Mouse (Mus musculus): Measurements from ENCODE around the gene Cstf3. TPM values are rescaled to one million over a fixed set of nuclear protein-coding genes. Genes with fewer than 3 reads are reported as not detected.

Gene Cstf3
- total RNA-seq, 2 experiments from 2014 or later = 7.7 to 9.4 TPM

DNA sequence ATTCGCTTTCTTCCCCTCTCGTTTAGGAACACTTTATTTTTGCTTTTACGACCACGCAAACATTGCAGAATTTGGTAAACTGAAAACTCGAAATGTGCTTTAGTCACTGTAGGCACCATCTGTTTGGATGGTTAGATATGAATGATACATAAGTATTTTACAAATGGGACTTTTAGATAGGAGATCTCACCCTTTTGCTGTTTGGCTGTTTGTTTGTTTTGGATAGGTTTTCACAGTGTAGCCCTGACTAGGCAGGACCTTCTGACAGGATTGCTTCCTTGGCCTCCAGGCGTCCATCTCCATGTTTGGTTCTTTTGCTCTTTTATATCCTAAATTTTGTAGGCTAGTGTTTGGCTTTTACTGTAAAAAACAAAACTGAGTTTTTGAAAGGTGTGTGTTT is 818 bp downstream of the Cstf3 start:
- no peak for DNase-seq
- intact Hi-C loops (cut with DNase I) = no loop called here

DNA sequence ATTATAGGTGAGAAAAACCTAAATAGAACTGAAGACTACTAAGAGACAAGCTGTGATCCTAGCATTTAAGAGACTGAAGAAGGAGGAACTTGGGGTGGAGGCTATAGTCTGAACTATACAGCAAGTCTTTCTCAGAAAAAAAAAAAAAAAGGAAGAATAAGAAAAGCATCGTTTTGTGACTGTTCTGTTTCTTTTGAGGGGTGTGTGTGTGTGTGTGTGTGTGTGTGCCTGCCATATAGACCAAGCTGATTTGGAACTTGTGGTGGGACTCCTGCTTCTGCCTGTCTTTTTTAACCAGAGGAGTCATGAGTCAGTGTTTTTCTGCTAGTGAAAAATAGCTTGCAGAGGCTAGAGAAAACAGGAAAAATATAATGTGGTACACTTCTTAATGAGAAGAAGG is 4.7 kb downstream of the Cstf3 start:
- intact Hi-C loops (cut with DNase I) = no loop called here
- no peak for DNase-seq

DNA sequence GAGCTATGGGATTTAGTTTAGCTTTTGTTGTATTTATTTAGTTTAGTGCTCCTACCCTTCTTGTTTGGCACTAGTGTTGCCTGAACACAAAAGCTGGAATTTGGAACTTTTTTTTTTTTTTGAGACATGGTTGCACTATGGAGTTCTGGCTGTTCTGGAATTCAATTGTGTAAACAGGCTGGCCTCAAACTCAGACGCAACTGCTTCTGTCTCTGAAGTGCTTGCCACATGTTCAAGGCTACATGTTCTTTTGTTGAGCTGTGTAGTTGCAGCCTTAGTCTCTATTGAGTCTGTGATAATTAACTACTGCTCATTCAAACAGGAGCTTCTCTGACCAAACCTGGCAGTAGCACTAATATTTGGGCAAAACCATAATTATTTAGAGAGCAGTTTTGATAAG is 13.1 kb downstream of the Cstf3 start:
- DNase-seq = no peak
- intact Hi-C loops (cut with DNase I) = no loop called here

DNA sequence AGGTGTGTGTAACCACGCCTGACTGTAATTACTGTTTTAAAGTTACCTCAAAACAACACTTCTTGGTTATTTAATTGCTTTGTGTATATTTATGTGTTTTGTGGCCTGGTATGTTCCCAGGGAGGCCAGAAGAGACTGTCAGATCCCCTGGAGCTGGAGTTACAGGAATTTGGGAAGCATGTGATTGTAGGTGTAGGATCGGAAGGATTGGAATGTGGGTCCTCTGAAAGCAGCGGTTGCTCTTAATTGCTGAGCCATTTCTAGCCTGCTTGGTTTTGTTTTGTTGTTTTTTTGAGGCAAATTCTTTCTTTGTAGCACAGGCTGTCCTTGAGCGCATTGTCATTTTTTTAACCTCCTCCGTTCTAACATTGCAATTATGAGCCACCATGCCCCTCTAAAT is 14.4 kb downstream of the Cstf3 start:
- DNase-seq = no peak
- intact Hi-C loops (cut with DNase I) = no loop called here

DNA sequence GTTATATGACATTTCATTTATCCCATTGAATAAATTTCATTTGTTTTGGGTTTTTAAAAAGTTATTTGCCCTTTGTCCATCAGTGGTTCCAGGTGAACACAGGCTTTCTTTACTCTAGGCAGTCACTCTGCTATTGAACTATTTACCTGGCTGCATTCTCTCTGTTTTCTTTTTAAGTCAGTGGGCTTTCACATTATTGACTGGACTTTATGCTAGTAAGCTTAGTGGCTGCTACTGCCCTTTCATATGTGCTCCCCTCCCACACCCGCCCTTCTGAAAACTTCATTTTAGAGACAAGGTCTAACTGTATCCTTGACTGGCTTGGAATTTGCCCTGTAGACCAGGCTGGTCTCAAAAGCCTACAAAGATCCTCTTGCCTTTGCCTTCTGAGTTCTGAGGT is 15.2 kb downstream of the Cstf3 start:
- intact Hi-C loops (cut with DNase I) = no loop called here
- DNase-seq = no peak

DNA sequence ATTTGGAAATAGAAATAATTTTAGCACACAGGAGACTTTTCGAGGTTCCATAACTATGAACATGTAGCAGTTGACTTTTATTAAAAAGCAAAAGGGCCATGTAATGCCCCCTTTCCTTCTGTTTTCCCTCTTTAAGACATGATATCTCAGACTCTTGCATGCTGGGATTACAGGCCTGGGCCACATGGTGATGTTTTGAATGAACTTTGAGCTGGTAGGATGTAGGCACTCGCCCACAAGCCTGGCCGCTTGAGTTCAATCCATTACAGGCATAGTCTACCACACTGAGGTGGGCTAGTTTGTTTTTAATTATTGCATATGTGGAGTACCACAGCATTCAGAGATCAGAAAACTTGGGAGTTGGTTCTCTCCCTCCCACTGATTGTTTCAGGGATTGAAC is 24.5 kb downstream of the Cstf3 start:
- no peak for DNase-seq
- intact Hi-C loops (cut with DNase I) = no loop called here

DNA sequence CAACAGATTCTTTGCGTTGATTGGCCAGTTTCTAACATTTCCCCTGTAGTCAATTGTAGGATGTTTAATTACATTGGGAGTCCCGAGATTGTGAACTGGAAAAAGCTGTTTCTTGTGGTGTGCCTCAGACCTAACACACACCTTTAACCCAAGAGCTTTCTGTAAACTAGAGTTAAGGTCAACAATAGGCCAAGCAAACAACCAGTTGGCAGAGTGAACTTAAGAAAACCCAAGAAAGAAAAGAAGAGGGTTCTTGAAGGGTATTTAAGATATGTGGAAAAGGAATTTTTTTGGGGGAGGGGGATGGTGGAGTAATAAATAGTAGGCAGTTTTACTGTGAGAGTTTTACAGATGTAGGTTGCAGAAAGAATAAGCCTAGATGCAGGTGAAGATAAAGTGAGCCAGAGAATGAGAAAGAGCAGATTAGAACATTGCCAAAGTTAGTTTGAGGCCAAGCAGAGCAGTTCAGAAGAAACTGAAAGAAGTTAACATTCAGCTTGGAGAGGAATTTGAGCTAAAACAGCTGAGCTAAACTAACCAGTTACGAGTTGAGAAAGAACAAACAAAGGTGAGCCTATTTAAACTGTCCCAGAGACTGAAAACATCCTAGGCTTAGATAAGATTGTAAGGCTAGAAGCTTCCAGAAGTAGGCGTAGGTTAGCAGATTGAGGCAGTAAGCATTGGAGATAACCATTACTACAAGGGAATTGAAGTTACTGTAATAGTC is 25.8 kb downstream of the Cstf3 start:
- intact Hi-C loops (cut with DNase I) = no loop called here
- no peak for DNase-seq

DNA sequence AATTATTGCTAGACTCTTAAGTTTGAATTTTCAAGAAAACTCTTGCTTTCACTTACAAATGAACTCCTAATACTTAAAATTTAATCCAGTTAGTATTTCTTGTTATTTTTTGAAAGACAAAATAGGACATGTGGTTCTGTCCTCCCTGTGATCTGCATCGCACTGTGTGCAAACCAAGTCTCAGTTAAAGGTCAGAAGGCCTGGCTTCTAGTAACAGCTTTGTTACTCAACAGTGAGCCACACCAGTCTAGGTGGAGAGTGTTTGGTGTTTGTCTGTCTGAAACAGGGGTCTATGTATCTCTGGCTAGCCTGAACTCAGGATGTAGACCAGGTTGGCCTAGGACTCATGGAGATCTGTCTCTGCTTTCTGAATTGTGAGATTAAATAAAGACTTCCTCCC is 68.3 kb downstream of the Cstf3 start:
- intact Hi-C loops (cut with DNase I) = no loop called here
- DNase-seq = no peak

DNA sequence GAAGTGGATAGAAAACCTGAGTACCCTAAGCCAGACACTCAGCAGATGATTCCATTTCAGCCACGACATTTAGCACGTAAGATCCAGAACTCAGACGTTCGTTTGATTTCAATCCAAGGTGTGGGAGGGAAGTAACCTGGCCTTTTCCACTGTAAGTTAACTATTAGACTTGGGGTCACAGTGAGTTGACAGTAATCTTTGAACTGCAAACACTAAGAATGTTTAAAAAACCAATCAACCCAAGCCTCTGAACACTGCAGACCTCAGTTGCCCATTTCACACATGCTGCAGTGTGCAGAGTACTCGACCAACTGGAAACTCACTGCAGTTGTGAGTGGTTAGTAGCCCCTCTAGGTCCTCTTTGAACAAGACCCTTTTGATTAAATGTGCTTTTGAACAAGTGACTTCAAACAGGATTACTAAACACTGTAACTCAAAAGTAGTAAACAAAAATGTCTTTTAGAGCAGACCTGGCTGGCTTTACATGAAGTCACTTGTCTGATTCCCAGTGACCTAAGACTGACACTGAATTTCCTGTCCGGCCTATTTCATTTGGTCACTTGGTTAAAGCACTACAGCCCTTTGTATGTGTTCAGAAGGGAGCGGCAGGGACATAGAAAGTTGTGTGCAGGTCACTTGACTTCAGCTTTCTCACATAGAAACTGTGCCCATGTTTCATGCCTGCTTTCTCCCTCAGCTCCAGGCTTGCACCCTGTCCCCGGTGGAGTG is 73.2 kb downstream of the Cstf3 start:
- intact Hi-C loops (cut with DNase I) = no loop called here
- DNase-seq = no peak

DNA sequence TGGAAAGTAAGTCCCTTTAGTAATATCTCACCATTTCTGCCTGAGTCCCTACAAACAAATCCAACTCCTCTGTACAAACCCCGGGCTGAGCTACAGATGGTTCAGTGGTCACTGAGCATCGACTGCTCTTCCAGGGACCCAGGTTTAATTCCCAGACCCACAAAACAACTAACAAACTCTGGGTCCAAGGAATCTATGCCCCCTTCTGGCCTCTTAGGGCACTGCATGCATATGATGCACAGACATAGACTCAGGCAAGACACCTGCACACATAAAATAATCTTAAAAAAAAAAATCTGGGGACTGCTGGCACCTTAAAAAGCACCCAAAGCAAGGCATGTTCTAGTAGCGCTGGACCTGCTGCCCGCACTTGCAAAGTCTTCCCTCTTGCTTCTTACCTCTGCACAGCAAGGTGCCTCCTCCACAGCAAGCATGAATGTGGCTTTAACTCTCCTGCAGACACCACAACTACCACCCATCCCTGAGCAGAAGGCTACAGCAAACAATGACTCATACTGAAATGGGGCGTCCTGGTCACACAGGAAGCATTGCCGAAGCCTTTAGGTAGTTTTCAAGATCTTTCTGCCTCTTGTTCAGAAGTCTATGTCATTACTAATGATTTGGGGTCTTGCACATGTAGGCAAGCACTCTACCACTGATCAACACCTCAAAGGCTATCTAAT is 78.9 kb downstream of the Cstf3 start:
- no peak for DNase-seq
- intact Hi-C loops (cut with DNase I) = no loop called here

DNA sequence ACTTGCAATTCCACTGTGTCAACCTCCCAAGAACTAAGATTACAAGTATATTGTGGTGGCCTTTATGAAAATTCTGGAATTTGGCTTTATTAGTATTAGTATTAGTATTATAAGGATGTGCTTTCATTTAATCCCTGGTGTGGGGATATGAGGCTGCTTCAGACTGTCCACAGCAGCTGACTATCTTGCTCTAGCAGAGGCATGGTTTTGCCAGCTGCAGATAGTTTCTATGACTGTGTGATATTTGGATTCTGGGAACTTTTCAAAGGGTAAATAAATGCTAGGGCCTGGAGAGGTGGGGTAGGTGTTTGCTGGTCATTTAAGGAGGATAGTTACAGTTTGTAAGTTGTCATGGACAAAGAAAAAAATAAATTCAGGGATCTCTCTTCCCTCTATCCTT is 81.4 kb downstream of the Cstf3 start:
- intact Hi-C loops (cut with DNase I) = no loop called here
- no peak for DNase-seq

DNA sequence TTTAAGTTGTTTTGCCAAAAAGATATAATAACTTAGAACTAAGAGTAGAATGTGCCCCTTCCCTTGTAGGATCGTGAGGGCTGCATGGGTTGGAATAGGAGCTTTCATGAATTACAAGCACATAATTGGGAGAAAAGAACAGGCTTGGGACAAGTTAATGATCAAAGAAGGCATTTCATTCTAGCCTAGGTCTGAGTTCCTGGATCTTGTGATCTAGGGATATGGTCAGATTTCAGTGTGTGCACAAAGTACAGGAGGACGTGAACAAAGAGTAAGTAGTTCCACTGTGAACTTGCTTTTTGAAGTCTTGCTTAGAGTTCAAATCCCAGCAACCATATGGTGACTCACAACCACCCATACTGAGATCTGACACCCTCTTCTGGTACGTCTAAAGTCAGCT is 87.0 kb downstream of the Cstf3 start:
- DNase-seq = no peak
- intact Hi-C loops (cut with DNase I) = no loop called here

DNA sequence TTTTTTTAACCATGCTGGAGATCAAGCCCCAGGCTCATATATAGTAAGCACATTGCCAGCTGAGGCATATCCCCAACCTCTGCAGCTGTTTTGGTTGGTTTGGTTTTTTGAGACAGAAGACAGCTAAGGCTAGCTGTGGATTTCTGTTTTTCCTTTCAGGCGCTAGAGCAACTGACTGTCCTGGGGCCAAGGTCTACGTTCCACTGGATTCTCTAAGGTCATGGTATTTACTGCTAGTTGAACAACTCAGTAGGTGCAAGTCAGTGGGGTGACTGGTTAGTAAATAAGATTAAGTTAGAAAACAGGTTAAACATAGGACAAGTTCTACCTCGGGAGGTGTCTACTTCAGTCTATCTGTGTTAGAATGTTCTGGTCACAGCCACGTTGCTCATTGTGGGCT is 94.4 kb downstream of the Cstf3 start:
- no peak for DNase-seq
- intact Hi-C loops (cut with DNase I) = loop anchor here (2.0 to 5.0 kb wide), 2 partner anchors 68 to 90 kb away; no protein-coding TSS in a partner anchor

DNA sequence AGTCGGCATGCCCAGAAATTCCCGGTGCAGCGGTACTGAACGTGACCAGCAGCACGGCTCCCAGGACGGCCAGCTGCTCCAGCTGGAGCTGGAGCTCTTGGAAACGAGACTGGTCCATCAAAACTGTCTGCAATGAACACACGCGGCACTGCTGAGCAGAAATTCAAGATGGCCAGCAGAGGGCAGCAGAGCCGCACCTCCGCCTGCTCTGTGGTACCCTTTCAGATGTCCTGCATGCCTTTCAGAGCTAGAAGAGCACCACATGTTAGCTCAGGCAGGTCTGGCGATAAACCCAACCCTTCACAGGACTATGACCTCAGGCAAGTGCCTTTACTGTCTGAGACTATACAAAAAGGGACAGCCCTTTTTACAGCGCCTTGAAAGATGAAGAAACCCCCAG is 95.1 kb downstream of the Cstf3 start:
- intact Hi-C loops (cut with DNase I) = loop anchor here (2.0 to 5.0 kb wide), 2 partner anchors 67 to 89 kb away; no protein-coding TSS in a partner anchor
- DNase-seq = peak; percentile 67

DNA sequence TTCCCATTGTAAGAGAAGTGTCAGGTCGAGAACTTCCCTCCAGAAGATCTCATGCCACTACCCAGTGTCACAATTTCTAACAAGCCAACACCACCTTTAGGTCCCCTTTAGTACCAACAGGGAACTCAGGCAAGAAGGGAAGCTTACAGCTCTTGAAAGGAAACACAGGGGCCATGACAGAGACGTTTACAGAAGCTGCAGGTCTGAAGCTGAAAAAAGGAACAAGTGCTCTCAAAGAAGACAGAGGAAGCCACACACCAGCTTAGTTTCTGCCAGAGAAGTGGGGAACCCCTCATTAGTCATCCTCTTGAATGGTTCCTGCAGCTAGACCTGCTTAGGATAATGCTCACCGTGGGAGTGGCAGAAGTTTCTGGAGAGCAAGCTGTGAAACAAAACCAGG is 96.9 kb downstream of the Cstf3 start:
- intact Hi-C loops (cut with DNase I) = loop anchor here (5.0 kb wide), 1 partner anchor 65 kb away; no protein-coding TSS in a partner anchor

DNA sequence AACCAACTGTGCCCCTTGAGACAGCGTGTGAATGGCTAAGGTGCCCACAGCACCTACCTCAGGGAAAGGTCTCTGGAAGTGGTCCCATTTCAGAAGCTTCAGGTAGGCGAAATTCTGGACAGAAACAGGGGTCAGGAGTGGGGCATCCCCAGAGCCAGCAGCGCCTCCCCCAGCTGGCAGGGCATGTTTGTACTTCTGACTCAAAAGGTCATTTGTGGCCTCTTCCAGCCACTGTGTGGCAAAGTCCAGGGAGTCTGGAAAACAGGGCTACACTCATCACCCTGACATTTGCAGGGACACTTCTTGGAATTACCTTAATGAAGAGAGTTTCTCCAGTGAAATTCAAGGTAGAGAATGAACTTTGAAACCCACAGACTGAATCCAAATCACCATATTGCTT is 98.0 kb downstream of the Cstf3 start:
- intact Hi-C loops (cut with DNase I) = loop anchor here (5.0 kb wide), 1 partner anchor 64 kb away; no protein-coding TSS in a partner anchor
- DNase-seq = no peak

More for the DNA sequence above, 96.9 kb downstream of the Cstf3 start:
- no peak for DNase-seq

DNA sequence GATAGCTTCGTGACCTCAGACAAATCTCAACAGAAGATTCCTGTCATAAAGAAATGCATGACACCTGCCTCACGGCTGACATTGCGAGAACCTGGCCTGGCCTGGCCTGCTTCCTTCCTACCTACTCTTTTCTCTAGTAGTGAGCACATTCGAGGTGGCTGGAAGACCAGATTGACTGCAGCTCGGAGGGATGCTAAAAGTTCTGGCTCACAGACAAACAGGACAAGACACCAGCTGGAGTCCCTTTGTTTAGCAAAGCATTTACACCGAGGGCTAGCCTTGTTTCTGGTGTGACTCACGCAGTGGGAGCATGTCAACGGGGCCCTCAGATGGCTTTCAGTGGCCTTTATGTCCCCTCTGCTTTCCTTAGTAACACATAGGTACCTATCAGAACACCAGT is 98.4 kb downstream of the Cstf3 start:
- intact Hi-C loops (cut with DNase I) = loop anchor here (5.0 kb wide), 1 partner anchor 64 kb away; no protein-coding TSS in a partner anchor
- DNase-seq = no peak

DNA sequence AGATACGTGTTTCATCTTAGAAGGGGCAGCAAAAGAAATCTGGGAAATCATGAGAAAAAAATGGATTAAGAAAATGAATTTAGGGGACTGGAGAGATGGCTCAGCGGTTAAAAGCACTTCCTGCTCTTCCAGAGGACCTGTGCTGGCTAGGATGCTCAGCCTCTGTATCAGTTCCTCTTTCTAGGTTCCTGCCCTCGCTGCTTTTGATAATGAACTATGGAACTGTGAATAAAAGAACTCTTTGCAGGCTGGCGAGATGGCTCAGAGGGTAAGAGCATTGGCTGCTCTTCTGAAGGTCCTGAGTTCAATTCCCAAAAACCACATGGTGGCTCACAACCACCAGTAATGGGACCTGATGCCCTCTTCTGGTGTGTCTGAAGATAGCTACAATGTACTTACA is 100.4 kb downstream of the Cstf3 start:
- no peak for DNase-seq
- intact Hi-C loops (cut with DNase I) = no loop called here

DNA sequence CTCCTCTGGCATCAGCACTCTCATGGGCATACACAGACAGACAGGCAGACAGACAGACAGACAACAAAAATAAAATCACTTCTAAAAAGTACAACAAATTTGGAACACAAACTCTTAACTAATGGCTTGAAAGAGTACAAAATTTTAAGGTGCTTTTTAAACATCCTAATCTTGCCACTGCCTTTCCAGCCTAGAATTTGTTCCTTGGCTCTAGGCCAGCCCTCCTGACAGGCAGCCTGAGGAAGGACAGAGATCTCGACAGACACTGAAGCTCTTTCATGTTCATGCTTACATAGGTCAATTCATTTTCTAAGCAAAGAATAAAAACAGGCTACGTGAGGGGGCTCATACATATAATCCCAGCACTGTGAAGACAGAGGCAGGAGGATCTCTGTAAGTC is 102.2 kb downstream of the Cstf3 start:
- DNase-seq = no peak
- intact Hi-C loops (cut with DNase I) = no loop called here

DNA sequence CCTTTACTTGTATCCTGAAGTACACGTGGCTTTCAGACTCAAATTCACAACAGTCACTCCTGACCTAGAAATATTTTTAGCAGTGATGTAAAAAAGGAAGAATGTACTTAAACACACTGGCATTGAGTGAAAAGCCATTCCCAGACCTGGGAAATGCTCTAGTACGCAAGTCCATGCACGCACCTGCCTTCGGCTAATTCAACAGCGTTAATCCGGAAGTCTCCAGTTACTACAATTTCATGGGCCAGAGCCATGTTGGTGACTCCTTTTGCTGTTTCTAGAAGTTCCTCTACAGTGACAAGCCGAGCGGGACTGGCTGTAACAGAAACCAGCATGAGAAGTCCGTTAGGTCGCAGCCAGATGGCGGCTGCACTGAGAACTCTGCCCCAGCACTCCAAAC is 109.3 kb downstream of the Cstf3 start:
- no peak for DNase-seq
- intact Hi-C loops (cut with DNase I) = no loop called here

DNA sequence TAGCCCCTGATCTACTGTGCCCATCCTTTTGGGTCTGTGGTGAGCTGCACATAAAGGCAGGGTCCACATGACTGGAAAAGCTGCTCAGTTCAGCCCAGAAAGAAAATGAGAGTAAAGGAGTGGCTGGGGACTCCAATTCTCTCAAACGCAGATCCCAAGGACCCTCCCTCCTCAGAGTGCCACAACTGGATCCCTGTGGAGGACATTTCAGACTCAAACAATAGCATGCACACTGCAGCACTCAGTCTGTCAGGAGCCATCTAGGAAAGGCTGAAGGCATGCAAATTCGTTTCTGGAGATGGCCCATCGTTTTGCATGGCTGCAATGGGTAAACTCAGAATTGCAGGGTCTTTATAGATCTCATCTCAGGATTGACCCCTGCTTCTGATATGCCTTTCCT is 112.8 kb downstream of the Cstf3 start:
- DNase-seq = no peak
- intact Hi-C loops (cut with DNase I) = no loop called here

Measured in gastrocnemius, postnatal 36 days (tissue).